Mouse (Mus musculus): ENCODE measurements around the gene Thrb.

- TF ChIP-seq CTCF (IDR thresholded peaks at IDR 0.05; ENCODE audit: low read depth) (0 out of 2 replicates have a peak, but pooled peaks have one; percentile 13), EP300 (IDR thresholded peaks at IDR 0.05; ENCODE audit: low read depth) (no peak)
Measured at GRCm38 (mm10) chr14:17747922-17748321, 87.9 kb downstream of the Thrb start.

All from liver, postnatal 0 days (tissue).